Mouse (Mus musculus) c-Kit-positive CD71-negative TER-119-negative erythroid progenitor cells, embryonic 14.5 days (primary cell): ENCODE results near the gene Frmd4a.

ENCODE experiments used
- DNase-seq: peaks from one replicate; pipeline ENCODE4 v3.0.0-alpha.2; 2013; ENCODE audit warnings: low read depth

The Frmd4a gene

DNA sequence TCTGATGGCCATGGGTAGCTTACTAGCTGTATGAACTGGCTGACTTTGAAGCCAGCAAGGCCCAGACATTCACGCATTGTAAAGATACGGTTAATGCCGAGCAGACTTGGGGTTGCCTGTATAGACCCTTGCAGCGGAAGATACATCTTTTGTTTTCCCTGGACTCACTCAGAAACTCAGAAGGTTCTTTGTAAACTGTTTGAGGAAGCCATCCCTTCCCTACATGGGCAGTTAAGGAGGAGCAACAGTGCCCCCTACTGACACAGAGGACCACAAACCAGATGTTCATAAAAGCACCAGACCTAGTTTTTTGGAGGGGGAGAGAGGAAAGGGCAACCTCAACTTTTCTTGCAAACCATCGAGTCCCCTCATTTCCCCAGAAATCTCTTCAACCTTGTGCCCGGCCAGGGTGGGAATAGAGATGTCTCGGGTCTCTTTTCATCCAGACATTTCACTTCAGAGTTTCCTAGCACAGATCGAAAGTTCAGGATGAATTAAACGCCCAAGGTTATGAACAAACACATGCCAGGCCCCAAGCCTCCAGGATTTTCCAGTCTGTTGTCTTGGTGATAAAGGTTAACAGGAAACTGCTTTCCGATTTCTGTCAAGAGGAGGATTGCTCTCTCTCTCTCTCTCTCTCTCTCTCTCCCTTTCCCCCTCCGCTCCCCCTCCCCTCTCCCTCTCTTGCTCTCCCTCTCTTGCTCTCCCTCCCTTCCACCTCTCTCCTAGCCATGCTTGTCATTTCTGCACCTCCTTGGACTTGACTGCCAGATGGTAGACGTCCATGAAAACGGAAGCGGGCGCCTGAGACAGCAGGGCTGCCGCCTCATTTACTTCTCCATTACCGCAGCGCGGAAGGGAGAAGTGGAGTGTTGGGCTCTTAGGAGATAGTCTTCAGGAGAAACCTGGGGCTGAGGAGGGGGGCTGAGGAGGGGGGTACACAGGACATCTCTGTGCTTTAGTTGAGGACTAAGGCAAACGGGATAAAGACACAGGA, 475.3 kb downstream of the Frmd4a start:
- DNase-seq = peak; percentile 73

DNA sequence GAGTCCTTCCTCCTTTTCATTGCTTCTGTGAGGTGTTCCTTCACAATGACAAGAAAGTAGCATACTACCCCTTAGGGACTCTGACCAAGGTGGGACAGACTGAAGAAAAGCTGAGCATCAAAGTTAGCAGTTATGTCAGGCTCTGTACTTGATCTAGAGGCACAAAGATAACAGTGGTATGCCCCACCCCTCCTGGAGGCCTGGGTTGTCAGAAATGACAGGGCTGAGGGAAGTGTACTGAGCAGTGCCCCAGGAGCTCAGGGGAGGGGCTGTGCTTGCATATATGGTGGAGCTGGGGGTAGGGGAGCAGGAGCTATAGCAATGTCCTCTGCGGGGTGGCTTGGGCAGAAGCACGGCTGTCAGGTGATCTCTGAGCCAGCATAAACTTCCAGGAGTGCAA, 477.0 kb downstream of the Frmd4a start:
- DNase-seq = no peak

DNA sequence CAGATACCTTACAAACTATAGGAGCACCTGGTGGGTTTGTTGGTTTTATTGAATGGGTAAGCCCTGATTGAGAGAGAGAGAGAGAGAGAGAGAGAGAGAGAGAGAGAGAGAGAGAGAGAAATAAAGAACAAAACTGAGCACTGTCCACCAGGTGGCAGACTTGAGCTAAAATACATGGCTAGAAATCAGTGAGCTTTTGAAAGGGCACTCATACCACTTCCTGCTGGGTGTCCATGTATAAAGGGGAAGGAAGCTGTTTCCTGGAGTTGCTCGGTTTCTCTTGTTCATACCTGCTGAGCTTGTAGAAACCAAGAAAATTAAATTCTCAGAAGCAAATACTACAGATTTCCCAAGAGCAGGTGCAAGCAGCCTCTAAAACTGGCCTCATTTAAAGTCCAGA, 481.7 kb downstream of the Frmd4a start:
- peak; percentile 84 for DNase-seq

DNA sequence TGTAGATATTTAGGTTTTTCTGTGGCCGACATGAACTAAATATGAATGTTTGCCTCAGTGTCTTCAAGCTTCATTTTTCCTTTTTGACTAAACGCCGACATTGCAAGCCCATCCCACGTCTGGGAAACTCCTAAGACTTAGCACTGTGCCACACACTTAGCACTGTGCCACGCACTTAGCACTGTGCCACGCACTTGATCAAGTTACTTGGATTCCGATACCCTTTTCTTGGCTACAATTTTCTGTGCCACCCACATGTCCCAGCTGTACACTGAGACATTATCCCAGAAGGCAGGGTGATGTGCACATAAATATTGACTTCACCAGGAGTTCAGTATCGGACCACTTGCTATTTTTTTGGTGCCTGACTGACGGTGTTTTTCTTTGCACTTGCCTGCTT, 482.4 kb downstream of the Frmd4a start:
- DNase-seq = no peak

DNA sequence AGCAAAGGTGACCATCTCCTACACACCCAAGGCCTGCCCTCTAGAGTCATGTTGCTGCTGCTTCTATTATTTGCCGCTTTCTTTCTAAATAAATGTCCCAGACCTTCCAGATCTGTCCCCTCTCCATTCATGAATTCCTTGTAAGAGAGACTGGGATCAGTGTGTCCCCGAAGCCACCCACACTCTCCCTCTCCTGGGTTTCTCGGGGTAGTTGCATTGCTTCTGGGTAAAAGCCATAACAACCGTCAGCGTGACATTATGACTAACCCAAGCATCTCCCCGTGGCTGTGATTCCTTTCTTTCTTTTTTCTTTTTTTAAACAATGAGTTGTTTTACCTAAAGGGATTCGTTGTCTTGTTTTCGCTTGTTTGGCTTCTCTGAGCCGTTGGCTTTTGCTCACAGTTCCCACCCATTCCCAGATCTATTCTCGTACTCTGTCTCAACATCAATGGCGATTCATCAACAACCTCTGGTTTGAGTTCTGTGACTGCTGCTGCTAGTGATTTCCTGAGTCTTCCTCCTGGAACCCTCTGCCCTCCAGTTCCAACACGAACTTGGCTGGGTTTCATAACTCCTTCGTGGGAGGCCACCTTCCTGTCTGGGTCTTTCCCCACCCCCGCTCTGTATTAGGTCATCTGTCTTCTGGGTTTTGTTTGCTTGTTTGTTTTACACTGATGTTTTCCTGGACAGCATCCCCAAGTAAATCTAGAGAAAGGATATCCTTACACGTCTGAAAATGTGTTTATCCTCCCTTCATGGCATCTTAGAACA, 483.9 kb downstream of the Frmd4a start:
- no peak for DNase-seq

DNA sequence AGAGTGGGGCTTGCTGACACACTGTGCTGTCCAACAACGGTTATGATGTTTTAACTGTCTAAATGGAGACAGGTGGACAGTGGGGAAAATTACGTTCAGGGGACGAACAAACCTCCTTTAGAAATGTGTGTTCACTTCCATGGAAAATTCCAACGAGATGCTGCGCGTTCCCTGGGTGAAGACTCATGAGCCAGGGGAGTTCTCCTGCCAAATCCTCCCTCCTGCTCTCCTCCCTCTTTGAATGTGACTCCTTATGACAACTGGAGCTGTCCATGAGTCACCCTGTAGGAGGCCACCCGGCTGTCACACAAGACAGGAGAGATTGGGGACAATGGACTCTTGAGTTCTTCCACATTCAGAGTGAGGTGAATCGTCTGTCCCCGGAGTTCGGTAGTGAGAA, 486.9 kb downstream of the Frmd4a start:
- DNase-seq = no peak

DNA sequence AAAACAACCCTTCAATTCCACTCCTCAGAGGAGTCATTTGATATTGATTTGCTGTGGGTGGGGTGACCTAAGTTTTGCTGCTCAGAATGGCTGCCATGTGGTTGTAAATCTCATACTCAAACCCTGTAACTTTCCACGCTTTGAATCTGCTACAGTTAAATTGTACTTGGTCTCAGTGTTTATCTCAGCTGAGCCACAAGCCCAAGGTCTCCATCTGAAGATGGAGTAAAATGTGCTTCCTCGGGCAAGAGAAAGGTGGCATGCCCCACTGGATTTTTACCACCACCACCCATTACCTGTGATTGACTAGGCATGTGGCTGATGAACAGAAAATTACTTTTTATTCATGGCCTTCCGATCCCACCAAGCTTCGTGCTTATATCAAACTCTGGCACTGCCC, 488.2 kb downstream of the Frmd4a start:
- no peak for DNase-seq

DNA sequence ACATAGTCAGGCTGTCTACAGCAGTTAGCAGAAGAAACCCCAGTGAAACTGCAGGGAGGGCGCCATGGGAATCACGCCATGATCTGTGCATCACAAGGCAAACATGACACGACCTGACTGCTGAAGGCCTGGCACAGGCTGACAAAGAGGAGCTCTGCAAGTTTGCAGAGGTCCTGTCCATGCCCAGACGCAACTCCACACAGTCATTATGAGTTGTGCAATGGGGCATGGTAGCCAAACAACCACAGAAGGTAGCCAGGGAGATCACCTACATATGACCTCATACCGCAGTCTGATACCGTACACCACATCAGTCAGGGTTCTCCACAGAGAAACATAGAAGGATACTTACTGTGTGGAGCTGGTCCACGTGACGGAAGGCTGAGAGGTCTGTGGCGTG, 489.1 kb downstream of the Frmd4a start:
- DNase-seq = no peak

DNA sequence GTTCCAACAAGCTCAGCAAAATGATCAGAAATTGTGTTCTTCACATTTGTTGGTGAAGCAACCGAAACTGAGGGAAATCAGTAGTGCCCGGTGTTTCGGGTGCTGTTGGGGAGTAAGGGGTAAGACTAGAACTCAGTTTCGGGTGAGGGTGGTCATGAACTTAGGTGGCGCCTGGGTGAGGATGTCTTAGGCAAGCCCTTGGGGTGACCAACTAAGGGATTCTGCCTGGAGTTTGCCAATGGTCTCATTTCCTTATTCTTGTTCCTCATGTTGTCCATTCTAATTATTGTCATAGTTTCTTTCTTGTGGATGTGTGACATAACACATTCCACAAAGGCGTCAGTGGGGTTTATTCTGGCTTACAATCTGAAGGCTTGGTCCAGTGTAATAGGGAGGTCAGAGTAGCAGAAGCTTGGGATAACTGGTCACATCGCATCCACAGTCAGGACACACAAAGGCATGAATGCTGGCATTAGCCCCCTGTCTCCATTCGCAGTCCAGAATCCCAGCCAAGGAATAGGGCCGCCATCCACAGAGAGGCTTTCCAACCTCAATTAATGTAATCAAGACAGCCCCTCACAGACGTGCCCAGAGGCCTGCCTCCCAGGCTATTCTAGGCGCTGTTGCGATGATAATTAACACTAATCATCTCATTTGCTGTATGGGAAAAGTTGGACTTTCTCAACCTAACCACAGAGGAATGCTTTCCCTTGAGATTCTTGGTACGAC, 490.5 kb downstream of the Frmd4a start:
- no peak for DNase-seq

DNA sequence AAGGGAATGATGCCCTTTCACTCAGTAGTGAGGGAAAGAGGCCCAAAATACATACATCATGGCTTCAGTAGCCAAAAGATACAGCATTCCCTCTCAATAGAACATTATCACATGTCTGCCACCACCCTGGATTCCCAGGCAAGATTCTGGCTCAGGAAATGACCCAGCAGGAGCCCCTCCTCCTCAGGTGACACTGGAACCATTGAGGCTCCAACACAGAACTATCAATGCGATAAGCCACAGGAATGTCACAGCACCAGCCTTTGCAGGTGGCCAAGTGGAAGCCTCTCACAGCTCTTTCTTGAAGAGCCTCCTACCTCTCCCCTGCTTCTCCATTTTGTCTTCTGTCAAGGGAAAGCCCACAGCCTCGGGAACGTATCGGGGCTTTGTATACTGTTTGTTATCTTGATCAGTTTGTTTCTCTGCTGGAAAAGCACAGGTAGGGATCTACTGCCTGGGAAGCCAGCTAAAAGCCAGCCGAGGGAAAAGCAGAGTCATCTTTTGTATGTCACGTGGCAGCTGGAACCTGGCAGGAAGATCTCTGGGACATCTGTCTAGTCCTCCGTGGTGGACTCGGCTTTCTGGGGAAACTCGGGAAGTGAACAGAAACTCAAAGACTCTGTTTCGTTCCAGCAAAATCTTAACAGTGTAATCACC, 491.6 kb downstream of the Frmd4a start:
- no peak for DNase-seq

DNA sequence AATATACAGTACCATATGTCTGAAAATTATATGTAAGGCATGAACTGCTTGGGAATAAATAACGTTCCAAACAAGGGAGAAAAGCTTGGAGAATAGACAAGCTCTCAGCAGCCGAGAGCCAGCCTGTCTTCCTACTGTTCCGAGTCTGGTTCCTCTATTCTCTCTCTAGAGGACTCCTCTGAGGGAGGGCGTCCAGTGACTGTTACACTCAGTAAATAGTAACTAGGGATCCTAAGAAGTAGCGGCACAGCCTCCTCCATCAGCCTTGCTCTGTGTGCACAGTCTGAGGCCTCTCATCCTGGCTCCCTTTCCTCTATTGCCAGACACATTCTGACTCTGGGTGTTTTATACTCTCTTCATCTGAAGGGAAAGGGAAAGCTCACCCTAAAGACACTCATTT, 492.2 kb downstream of the Frmd4a start:
- no peak for DNase-seq

DNA sequence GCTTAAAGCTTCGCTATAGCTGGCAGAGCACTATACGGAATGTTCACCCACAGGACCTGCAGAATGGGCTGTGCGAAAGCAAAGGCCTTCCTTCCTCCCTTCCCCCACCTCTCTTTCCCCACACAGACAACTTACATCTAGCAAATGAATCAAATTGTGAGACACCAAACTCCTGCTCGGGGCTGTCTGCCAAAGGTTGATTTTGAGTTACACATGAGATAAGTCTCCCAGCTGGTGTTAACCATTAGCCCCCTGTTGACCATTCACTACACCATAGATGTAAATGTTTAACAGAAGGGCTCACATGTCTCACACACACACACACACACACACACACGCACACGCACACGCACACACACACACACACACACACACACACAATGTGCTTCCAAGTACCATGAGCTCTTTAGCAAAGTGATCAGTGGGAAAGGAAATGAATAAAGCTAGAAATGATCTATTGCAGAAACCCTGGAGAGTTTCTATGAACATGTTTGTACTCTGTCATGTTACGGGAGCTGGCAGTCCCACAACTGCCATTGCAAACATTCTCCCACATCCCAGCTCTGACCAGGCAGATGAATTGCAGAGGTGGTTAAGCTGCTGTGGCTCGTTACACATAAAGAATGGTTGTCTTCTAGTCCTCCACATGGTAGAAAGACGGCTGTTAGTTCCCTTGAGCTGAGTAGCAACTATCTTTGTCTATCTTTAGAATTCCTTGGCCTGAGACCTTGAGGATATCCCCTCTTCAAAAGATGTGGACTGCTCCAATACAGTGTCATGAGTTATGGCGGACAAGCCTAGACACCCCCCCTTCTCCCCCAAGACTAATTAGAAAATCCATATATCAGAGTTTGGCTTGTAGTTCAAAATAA, 492.9 kb downstream of the Frmd4a start:
- no peak for DNase-seq

DNA sequence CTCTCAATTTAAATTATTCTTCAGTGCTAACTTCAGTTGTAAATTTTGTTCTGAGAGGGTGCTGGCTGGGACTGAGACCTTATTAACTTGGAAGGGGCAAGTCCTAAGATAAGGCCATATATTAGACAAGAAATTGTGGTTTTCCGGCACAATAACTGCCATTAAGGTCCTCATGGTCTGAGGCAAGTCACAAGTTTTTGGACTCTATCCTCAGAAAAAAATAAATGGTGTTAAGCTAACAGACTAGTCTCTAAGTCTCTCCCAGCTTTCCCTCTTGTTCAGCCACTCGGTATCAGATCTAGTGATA, 493.5 kb downstream of the Frmd4a start:
- no peak for DNase-seq

DNA sequence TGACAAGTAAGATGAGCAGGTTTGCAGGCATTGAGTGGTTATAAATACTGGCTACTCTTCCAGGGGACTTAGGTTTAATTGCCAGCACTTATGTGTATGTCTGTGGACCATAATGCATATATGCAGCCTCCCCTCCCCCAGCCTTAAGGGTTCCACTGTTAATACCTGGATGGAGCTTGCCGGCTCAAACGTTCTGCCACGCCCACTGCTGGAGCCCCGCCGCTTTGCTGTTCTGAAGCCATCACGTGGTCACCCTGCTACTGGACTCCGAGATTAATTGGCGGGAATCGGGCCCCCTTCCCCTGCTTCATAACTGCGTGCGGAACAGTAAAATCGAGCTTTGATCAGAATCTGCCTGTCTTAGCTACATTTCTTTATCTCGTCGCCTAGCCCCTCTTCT, 495.1 kb downstream of the Frmd4a start:
- DNase-seq = no peak

DNA sequence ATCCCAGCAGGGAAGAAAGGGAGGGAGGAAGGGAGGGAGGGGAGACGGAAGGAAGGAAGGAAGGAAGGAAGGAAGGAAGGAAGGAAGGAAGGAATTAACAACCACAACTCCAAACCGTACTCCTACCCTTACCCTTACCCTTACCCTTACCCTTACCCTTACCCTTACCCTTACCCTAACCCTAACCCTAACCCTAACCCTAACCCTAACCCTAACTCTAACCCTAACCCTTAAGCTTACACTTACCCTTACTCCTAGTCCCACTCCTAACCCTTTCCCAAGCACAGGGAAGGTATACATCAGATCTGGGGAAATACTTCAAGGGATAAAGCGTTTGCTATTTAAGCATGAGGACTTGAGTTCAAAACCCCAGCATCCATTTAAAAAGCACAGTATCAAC, 498.4 kb downstream of the Frmd4a start:
- no peak for DNase-seq

DNA sequence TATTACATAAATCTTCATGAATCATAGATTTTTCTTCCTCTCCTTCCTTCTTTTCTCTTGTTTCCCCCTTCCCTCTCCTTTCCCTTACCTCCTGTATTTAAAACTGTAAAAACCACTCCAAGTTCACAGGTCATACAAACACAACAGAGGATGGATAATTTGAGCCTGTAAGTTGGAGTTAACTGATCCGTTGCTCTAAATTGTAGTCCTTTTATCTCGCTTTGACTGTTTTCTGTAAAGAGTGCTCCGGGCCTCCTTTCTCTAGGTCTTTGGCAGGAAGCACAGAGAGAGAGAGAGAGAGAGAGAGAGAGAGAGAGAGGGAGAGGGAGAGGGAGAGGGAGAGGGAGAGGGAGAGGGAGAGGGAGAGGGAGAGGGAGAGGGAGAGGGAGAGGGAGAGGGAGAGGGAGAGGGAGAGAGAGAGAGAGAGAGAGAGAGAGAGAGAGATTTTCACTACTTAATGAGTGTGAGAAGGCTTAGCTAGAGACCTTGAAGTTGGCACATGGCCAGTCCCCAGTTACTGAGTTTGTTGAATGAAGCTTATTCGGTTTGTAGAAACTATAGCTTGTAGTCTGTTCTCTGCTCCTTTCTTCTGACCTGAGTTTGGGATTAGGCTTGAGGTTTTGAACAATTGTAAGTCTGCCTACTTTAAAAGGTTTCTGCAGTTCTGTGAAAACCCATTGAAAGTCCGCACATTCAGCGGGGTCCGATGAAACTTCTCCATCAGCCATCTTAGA, 499.5 kb downstream of the Frmd4a start:
- no peak for DNase-seq

DNA sequence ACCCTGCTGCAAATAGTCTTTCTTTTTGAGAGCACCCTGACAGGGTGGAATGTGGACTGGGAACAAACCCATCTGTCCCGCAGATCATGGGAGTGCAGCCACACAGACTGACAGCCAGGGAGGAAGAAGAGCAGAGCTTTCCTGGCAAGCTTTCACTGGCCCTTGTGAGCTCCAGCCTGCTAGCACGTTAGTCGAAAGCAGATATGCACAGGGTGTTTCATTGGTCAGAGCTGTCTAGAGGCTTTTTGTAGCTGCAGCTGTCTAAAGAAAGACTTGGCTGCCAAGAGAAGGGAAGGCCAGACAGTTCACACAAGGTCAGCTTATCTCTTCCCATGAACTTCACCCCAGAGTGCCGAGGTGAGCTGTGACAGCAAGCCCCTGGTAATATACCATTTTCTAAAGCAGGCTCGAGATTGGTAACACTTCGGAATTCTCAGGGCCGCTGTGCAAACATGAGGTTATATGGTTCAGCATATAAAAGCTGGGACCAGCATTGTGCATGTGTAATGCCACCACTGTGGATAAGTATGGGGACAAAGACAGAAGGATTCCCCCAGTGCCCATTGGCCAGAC, 500.1 kb downstream of the Frmd4a start:
- no peak for DNase-seq

DNA sequence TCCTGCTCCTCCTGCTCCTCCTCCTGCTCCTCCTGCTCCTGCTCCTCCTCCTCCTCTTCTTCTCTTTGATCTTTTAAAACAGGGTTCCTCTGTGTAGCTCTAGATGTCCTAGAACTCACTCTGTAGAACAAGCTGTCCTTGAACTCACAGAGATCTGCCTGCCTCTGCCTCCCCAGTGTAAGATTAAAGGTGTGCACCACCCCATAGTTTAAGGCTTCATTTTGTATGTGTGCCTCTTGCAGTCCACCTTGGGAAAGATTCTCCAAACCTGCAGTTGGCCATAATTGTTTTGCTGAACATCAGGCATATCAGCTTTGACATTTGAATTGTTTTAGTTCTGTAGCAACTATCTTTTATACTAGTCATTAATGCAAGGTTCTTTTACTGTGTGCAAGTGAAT, 501.0 kb downstream of the Frmd4a start:
- no peak for DNase-seq

DNA sequence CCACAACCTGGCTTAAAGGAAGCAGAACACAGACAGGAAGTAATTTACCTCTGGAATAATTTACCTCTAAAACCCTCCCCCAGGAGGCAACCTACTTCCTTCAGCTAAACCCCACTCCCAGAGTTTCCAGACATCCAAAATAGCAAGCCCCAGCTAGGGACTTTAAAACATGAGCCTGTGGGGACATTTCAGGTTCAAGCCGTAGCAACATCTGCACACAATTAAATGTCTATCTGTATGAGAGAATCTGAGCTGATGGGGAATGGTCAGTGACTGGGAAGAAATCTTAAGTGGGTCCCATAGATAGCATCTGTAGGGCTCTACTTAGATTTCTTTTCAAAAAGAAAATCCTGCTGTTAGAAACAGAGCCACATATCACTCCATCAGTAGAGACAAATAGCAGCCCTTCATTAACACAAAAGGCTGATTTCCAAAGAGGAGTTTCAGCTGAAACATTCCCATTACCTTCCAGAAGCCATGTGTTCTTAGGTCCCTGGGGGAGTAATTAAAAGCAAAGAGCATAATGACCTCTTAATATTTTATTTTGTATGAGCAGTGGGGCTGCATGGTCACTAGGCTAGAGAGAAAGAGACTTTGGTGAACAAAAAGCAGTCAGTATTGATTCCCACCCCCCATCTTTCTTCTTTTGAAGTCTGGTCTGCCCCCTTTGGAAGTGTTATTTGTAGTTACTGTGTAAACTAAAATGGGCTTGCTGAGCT, 505.4 kb downstream of the Frmd4a start:
- DNase-seq = no peak
